Mouse (Mus musculus) thymus, postnatal 4 days (tissue): ENCODE results near the gene Magi2.
"Not testable (repeated sequence)": the region's sequence is repeated elsewhere in the genome, so short reads cannot be mapped to it uniquely, and the experiment has no call there.

Experiments
- DNase-seq: peaks from one replicate; pipeline ENCODE4 v3.0.0; 2021

Magi2 gene

GRCm38 (mm10) chr5:20415320-20415719 lies 1188.5 kb downstream of the Magi2 start:
- DNase-seq = no peak

DNA sequence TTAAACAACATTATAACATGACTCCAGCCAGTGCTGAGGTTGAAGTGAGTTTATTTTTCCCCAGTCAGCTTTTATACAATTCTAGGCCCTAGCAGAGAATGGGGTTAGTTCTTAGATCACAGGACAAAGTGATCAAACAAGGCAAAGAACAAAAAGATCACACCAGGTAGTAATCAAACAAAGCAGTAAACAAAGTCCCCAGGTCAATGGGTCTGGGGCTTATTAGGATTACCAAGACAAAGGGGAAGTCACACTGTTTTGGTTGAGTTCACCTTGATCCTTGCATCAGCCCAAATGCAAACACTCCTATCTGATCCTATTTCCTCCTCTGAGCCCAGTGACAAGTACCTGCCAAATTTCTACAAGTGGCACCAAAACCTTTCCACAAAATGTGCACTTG lies 1190.5 kb downstream of the Magi2 start:
- no peak for DNase-seq

GRCm38 (mm10) chr5:20432148-20432813 lies 1205.4 kb downstream of the Magi2 start:
- DNase-seq = no peak

- no peak for DNase-seq
Observed at GRCm38 (mm10) chr5:20446471-20447174, 1219.8 kb downstream of the Magi2 start.

DNA sequence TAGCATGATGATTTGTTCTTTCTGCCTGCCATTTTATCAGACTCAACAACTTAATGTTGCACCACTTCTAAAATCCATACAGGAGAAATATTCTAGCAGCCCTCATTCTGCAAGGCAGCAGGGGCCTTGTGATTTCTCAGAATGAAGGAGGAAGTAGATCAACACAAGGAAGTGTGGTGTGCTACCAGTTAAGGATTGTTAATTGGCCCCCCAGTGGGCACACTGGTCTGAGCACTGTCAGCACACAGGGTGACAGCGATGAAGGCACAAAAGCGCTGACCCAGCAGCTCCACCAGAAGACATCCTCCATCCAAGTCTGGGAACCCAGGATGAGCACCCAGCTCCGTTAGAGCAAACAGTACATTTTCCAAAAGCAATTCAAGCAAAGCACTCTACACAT lies 1229.3 kb downstream of the Magi2 start:
- no peak for DNase-seq

- no peak for DNase-seq
Observed at GRCm38 (mm10) chr5:20457742-20458510, 1231.1 kb downstream of the Magi2 start.

GRCm38 (mm10) chr5:20461709-20462108 lies 1234.9 kb downstream of the Magi2 start:
- no peak for DNase-seq

- DNase-seq = no peak
Observed at GRCm38 (mm10) chr5:20462376-20462775, 1235.5 kb downstream of the Magi2 start.

- no peak for DNase-seq
Observed at GRCm38 (mm10) chr5:20469721-20470120, 1242.9 kb downstream of the Magi2 start.

DNA sequence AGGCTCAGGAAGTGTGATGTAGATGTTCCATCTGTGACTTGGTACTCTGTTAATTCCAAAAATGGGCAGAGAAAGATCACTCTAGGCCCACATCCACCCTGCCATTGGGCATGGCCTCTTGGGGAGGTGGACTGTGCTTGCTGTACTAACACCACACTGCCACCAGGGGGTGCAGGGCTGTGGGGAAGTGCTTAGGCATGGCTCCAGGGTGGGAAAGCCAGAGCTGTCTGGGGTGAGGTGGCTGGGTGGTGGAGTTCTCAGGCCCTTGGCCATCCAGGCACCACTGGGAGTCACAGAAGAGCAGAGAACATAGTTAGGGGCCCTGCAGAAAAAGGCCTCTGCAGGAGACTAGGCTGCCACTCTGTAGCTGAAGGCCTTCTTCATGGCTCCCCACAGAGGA lies 1243.6 kb downstream of the Magi2 start:
- peak; percentile 83 for DNase-seq

- DNase-seq = no peak
Observed at GRCm38 (mm10) chr5:20484505-20484904, 1257.7 kb downstream of the Magi2 start.

GRCm38 (mm10) chr5:20491911-20492310 lies 1265.1 kb downstream of the Magi2 start:
- no peak for DNase-seq

- DNase-seq = no peak
Observed at GRCm38 (mm10) chr5:20492679-20493078, 1265.8 kb downstream of the Magi2 start.

DNA sequence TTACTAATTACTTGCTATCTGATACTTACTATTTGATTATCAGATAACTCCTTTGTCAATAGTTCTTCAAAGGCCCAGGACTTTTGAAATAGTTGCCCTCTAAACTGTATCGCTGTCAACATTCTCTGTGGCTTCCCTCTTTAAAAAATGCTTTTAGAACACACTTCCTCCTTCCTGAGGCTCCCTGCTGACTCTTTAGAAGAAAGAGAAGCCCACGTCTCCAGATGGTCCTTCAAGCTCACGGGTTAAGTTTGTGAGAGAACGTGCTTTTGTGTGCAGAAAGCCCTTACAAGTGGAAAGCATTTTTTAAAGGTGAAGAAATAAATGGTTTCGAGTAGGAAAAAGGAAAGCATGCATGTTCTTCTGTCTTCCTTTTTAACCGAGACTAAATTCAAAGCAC lies 1267.2 kb downstream of the Magi2 start:
- no peak for DNase-seq

DNA sequence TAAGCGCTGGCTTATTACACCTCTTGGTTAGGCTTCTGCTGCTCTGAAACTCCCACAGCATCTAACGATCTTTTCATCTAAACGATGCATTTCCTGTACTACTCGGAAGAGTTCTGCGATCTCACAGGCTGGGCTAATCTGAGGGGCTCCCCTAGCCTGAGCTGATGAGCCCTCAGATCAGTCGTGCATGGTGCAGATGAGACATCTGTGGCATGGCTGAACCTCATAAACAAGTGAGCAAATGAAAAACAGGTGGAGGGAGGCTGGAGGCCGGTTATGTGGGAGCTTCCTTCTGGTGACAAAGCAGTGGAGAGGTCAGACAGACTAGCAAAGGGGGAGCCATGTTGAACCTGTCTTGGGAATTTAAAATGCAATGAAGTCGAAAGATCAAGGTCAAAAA lies 1270.1 kb downstream of the Magi2 start:
- DNase-seq = peak; percentile 50

DNA sequence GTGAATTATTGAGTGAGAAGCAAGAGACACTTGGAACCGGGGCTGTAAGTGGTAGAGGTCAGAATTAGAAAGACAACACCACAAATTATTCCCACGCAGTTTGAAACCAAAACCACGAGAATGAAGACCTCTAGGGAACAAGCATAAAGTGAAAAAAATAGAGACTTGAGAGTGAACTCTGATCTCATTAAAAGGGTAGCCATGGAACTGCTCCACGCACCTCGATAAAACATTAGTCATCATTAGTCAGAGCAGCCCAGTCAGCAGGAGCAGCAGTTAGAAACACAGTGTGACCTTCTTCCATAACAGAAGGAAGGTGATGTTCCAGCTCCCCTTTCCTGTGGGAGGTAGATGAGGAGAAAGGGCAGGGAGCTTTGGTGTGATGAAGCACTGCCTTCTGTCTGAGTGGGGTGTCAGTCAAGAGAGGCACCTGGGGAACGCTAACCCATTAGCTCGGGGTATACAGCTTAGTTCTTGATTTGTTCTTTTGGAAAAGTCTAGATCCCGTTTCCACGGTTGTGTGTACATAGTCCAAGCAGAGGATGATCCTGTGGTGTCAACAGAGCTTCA lies 1272.3 kb downstream of the Magi2 start:
- DNase-seq = no peak

DNA sequence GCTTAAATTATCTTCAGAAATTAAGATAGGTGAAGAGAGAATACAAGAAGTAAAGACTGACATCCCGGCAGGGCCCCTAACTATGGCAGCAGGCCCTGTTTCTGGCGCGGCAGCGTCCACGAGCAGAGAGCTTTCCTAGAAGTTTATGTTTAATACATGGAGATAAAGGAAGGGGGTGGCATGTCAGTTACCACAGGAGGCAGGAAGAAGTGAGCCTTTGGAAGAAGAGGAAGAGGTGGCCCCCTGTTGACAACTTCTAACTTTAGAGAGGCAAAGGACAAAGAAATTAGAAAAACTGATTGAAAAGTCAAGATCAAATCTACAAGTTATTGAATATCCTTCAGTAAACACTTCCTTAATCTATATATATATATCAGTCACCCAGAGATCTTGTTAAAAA lies 1281.8 kb downstream of the Magi2 start:
- DNase-seq = no peak

DNA sequence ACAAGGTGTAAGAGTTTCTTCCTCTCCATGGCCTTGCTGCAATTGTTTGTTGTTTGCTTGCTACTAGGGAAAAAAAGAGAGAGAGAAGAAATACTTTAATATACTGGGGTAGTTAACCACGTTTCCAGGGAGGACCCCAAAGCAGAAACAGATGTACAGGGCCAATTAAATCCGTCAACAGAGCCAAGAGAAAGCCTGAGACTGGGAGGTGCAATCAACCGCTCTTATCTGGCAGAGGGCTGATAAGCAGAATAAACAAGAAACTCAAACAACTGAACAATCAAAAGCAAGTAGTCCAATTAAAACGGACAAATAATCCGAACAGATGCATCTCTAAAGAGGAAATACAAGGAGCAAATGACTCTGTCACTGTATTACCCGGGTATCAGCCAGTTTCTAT lies 1282.8 kb downstream of the Magi2 start:
- DNase-seq = no peak

GRCm38 (mm10) chr5:20512377-20513126 lies 1285.7 kb downstream of the Magi2 start:
- no peak for DNase-seq

GRCm38 (mm10) chr5:20521639-20522038 lies 1294.8 kb downstream of the Magi2 start:
- DNase-seq = no peak

- DNase-seq = no peak
Observed at GRCm38 (mm10) chr5:20522047-20522446, 1295.2 kb downstream of the Magi2 start.

DNA sequence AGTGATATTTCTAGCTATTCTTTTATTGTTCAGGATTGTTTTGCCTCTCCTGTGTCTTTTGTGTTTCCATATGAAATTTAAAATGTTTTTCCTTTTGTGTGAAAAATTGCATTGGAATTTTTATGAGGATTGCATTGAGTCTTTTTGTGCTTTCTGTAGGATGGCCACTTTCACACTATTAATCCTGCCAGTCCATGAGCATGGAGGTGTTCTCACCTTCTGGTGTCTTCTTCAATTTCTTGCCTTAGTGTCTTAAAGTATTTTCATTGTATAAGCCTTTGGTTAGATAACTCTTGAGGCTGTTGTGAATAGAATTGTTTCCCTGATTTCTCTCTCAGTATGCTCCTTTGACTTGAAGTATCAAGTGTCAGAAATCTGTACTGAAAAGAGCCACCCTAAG lies 1296.9 kb downstream of the Magi2 start:
- no peak for DNase-seq

DNA sequence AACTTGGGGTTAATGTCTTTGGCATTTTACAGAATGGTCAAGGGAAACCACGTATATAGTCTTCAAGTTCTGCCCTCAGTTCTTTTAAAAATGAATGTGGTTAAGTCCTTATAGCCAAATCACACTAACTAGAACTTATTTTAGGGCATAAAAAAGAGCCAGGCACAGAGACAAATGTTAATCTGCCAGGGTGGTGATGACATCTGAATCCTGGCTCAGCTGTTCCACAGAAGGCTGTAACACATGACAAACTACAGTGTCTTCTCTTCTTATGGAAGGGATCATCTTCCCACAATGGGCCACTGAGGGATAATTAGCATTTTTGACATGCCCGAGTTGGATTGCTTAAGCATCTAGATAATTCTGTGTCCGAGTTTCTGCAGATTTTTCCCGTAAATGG lies 1299.8 kb downstream of the Magi2 start:
- DNase-seq = not testable (repeated sequence)
